Mouse (Mus musculus): ENCODE data around the gene Lgals4. TPM values are rescaled to one million over a fixed set of nuclear protein-coding genes. Genes with fewer than 3 reads are reported as not detected.

The Lgals4 gene
- 1.7 and 3.3 TPM in 2 replicates for polyA plus RNA-seq (2014; fragmentation: Nextera tagmentation; extraction: Ambion mirVana)

DNA sequence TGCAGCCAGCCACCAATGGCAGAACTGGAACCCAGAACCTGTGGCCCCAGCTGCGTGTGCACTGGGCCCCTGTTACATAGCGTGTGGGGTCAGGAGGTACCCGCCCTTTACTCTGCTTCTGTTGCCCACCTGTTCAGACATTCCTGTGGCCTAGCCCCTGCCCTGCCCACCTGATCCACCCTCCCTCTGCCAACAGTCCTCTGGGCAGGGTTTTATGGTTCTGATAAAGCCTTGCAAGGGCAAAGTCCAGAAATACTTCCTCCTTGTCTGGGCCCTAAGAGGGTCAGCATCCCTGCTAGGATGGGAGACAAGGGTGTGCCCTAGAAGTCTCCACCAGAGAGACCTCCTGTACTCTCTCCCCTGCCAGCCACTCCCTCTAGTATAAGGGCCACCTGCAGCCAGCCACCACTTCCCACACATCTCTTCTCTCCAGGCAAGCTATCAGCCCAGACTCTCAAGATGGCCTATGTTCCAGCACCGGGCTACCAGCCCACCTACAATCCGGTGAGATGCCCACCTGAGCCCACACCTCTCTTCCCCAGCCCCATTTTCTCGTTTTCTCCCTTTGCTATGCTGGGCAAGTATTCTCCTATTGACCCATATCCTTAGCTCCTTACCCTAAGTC, at the start of gene Lgals4:
Lgals4 (plus strand) TSS at position 132 of the 625 bp plus-strand sequence.
- DNase-seq (no peak), ATAC-seq (ENCODE audit: low FRiP score, low TSS enrichment) (no peak)
- Histone ChIP-seq H3K27me3 (ENCODE audit: control insufficient read depth, insufficient read depth, low read length) (no peaks in the 10 kb centered on the region), H3K9me3 (ENCODE audit: control insufficient read depth, low read length) (no peaks in the 10 kb centered on the region), H3K27ac (replicated peaks; ENCODE audit: low read depth, low read length) (no peak within 1 kb of the TSS), H3K36me3 (ENCODE audit: control insufficient read depth, insufficient read depth, low read length) (peaks cover 17% of the 10 kb centered on the region), H3K4me3 (replicated peaks; ENCODE audit: low read depth, low read length) (no peak within 1 kb of the TSS), H3K4me2 (ENCODE audit: low read length) (no peak within 1 kb of the TSS), H3K9ac (replicated peaks; ENCODE audit: low read length) (no peak within 1 kb of the TSS), H3K4me1 (ENCODE audit: control insufficient read depth, insufficient read depth, low read length) (no peaks in the 10 kb centered on the region)
- WGBS, result 83% methylated on average over 6 of the region's 6 CpGs

DNA sequence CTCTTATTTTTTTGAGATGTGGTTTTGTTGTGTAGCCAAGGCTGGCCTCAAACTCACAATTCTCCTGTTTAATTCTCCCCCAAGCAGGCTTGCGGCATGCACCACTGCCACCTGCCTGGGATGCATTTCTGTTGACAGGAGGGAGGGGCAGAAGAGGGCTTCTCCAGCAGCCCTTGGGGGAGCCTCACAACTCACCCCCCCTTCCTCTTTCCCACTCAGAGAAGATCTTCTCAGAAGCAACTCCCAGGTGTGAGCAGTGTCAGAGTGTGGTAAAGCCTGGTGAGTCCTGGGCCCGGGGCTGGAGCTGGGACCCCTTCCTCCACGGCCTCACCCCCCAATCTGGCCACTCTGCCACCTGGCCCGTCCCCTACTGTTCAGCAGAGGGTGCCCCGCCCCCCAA, 48.5 kb upstream of the Lgals4 start:
- DNase-seq (no peak), ATAC-seq (ENCODE audit: low FRiP score, low TSS enrichment) (no peak)
- H3K4me2 ChIP-seq (ENCODE audit: low read length), result no peak overlapping the region
- peaks cover 42% of the 10 kb centered on the region for H3K36me3 ChIP-seq (ENCODE audit: control insufficient read depth, insufficient read depth, low read length)
- no peak overlapping the region for H3K4me3 ChIP-seq (replicated peaks; ENCODE audit: low read depth, low read length)
- no peaks in the 10 kb centered on the region for H3K27me3 ChIP-seq (ENCODE audit: control insufficient read depth, insufficient read depth, low read length)
- no peaks in the 10 kb centered on the region for H3K4me1 ChIP-seq (ENCODE audit: control insufficient read depth, insufficient read depth, low read length)
- no peak overlapping the region for H3K9ac ChIP-seq (replicated peaks; ENCODE audit: low read length)
- H3K9me3 ChIP-seq (ENCODE audit: control insufficient read depth, low read length), result no peaks in the 10 kb centered on the region
- WGBS, result 72% methylated on average over 5 of the region's 5 CpGs
- H3K27ac ChIP-seq (replicated peaks; ENCODE audit: low read depth, low read length), result no peak overlapping the region

DNA sequence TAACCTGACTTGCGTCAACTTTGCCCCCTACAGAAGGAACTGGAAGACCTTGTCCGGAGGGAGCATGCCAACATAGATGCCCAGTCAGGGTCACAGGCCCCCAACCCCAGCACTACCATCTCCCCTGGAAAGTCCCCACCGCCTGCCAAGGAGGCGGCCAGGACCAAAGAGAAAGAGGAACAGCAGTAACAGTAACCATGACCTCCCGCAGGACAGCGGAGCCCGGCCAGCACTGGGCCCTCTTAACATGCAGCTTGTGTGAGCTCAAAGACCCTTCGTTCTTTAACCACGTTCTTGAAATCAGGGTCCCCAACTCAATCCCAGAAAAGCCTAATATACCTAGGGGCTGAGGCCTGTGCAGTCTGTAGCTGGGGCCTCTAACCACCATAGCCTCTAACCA, 45.8 kb upstream of the Lgals4 start:
- Histone ChIP-seq H3K4me3 (replicated peaks; ENCODE audit: low read depth, low read length) (no peak overlapping the region), H3K27me3 (ENCODE audit: control insufficient read depth, insufficient read depth, low read length) (no peaks in the 10 kb centered on the region), H3K4me1 (ENCODE audit: control insufficient read depth, insufficient read depth, low read length) (no peaks in the 10 kb centered on the region), H3K36me3 (ENCODE audit: control insufficient read depth, insufficient read depth, low read length) (peaks cover 36% of the 10 kb centered on the region), H3K27ac (replicated peaks; ENCODE audit: low read depth, low read length) (no peak overlapping the region), H3K9ac (replicated peaks; ENCODE audit: low read length) (no peak overlapping the region), H3K4me2 (ENCODE audit: low read length) (no peak overlapping the region), H3K9me3 (ENCODE audit: control insufficient read depth, low read length) (no peaks in the 10 kb centered on the region)
- DNase-seq (no peak), ATAC-seq (ENCODE audit: low FRiP score, low TSS enrichment) (no peak)
- WGBS, result 93% methylated on average over 9 of the region's 9 CpGs

DNA sequence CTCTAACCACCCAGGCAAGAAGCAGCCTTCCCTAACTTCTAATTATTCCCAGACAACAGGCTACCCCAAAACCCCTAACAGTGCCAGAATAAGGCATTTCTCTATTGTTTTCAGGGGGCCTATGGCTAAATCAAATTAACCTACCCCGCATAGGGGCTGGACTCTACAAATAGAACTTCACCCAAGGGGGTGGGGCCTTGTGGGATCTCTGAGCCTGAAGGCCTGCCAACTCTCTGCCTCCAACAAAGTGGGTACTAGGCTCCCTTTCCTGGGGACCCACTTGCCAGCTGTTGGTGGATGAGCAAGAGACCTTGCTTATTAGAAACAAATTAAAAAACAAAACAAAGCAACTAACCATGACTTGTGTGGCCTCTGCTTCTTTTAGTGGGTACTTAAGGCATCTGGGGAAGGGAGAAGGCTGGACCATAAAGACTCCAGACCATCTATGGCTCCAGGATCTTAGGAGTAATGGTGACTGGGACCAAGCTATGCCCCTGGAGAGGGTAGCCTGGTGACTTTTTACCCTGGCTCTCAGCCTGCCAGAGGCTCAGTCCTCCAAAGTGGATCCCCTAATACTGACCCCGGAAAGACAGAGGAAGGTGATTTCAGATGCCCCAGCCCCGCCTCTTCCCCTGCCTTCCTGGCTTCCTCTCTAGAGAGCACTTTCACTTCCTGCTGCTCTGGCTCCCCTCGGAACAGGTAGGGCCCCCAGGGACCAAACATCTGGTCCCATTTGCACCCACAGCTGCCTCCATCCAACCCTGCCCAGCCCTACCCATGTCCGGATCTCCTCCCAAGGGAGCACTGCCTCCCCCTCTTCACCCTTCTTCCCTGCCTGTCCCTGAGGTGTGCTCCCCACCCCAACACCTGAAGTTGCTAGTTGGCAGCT, 45.1 kb upstream of the Lgals4 start, which contains the start of gene Rinl:
Rinl (plus strand) TSS at position 663 of the 889 bp plus-strand sequence.
- no peaks in the 10 kb centered on the region for H3K9me3 ChIP-seq (ENCODE audit: control insufficient read depth, low read length)
- no peak within 1 kb of the TSS for H3K4me2 ChIP-seq (ENCODE audit: low read length)
- WGBS, result 85% methylated on average over 5 of the region's 5 CpGs
- H3K4me1 ChIP-seq (ENCODE audit: control insufficient read depth, insufficient read depth, low read length), result no peaks in the 10 kb centered on the region
- DNase-seq (no peak), ATAC-seq (ENCODE audit: low FRiP score, low TSS enrichment) (no peak)
- H3K27me3 ChIP-seq (ENCODE audit: control insufficient read depth, insufficient read depth, low read length), result no peaks in the 10 kb centered on the region
- H3K4me3 ChIP-seq (replicated peaks; ENCODE audit: low read depth, low read length), result no peak within 1 kb of the TSS
- peaks cover 31% of the 10 kb centered on the region for H3K36me3 ChIP-seq (ENCODE audit: control insufficient read depth, insufficient read depth, low read length)
- H3K27ac ChIP-seq (replicated peaks; ENCODE audit: low read depth, low read length), result no peak within 1 kb of the TSS
- no peak within 1 kb of the TSS for H3K9ac ChIP-seq (replicated peaks; ENCODE audit: low read length)

DNA sequence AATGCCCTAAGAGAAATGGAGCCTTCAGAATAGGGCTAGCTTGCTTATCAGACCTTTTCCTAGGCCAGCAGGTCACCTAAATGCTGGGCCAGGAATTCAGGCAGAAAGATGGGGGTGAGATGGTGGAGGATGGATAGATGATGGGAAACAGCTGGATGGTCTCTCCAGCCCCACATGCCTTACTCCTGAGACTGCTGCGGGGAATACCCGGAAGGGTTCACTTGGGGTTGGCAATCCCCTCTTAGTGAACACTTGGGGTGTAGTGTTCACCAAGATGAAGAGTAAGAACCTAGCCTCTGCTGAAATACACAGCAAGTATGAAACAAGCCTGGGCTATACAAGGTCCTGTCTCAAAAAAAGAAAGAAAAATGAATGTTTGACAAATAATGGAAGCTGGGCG, 44.4 kb upstream of the Lgals4 start:
- DNase-seq, result no peak
- WGBS, result 88% methylated on average over 3 of the region's 3 CpGs
- no peak for ATAC-seq (ENCODE audit: low FRiP score, low TSS enrichment)
- H3K4me2 ChIP-seq (ENCODE audit: low read length), result no peak overlapping the region
- H3K9me3 ChIP-seq (ENCODE audit: control insufficient read depth, low read length), result no peaks in the 10 kb centered on the region
- no peak overlapping the region for H3K27ac ChIP-seq (replicated peaks; ENCODE audit: low read depth, low read length)
- H3K36me3 ChIP-seq (ENCODE audit: control insufficient read depth, insufficient read depth, low read length), result peaks cover 25% of the 10 kb centered on the region; the same call in 1 of the 2 replicates
- H3K4me3 ChIP-seq (replicated peaks; ENCODE audit: low read depth, low read length), result no peak overlapping the region
- no peak overlapping the region for H3K9ac ChIP-seq (replicated peaks; ENCODE audit: low read length)
- H3K27me3 ChIP-seq (ENCODE audit: control insufficient read depth, insufficient read depth, low read length), result no peaks in the 10 kb centered on the region
- no peaks in the 10 kb centered on the region for H3K4me1 ChIP-seq (ENCODE audit: control insufficient read depth, insufficient read depth, low read length)

DNA sequence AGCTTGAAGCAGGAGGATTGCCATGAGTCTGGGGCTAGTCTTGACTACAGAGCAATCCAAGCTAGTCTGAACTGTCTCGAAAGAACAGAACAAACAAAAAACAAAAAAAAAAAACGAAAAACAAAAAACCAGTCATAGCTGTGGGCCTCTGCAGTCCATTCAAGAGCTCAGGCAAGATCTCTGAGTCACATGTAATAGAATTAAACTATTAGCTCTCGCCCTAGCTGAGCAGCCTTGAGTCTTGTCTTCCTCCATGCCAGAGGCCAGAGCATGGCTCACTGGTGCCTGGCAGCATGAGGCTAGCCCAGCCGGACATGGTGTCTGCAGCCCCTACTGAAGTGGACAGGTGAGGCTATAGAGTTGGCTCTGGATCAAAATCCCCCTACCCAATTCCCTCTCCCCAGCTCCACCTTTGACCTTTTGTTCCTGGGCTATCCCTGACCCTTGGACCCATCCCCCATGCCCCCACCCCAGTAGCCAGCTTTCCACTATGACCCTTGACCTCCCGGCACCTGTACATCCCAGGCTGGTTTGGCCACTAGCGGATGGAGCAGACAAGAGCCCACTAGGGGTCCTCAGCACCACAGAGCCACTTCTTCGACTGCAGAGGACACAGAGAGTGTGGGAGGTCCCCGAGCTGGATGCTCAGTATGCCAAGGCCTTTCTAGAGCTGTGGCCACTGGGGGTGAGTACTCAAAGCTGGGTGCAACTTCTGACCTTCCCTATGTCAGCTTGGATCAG, 43.4 kb upstream of the Lgals4 start:
- 52% methylated on average over 8 of the region's 8 CpGs for WGBS
- no peaks in the 10 kb centered on the region for H3K27me3 ChIP-seq (ENCODE audit: control insufficient read depth, insufficient read depth, low read length)
- no peak for ATAC-seq (ENCODE audit: low FRiP score, low TSS enrichment)

DNA sequence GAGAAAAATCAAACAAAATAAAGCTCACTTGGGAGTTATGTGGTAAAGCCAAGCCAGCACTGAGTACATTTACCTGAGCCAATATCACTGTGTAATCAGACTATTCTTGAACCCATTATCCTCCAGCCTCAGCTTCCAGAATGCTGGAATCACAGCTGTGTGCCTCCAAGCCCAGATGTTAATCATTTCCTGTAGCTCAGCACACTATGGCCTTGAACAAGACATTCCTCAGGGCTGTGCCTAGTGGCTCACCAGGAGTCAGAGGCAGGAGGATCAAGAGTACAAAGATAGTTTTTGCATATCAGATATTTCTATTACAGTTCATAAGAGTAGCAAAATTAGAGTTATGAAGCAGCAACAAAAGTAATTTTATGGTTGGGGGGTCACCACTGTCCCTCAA, 41.9 kb upstream of the Lgals4 start:
- H3K27ac ChIP-seq (replicated peaks; ENCODE audit: low read depth, low read length), result no peak overlapping the region
- H3K27me3 ChIP-seq (ENCODE audit: control insufficient read depth, insufficient read depth, low read length), result no peaks in the 10 kb centered on the region
- H3K9ac ChIP-seq (replicated peaks; ENCODE audit: low read length), result no peak overlapping the region
- no peak for ATAC-seq (ENCODE audit: low FRiP score, low TSS enrichment)
- no peak overlapping the region for H3K4me3 ChIP-seq (replicated peaks; ENCODE audit: low read depth, low read length)
- no peaks in the 10 kb centered on the region for H3K9me3 ChIP-seq (ENCODE audit: control insufficient read depth, low read length)
- peaks cover 8% of the 10 kb centered on the region; the same call in 1 of the 2 replicates for H3K36me3 ChIP-seq (ENCODE audit: control insufficient read depth, insufficient read depth, low read length)
- H3K4me1 ChIP-seq (ENCODE audit: control insufficient read depth, insufficient read depth, low read length), result no peaks in the 10 kb centered on the region
- H3K4me2 ChIP-seq (ENCODE audit: low read length), result no peak overlapping the region
- no peak for DNase-seq

More for the DNA sequence above, 43.4 kb upstream of the Lgals4 start:
- no peaks in the 10 kb centered on the region for H3K9me3 ChIP-seq (ENCODE audit: control insufficient read depth, low read length)
- no peak overlapping the region for H3K4me3 ChIP-seq (replicated peaks; ENCODE audit: low read depth, low read length)
- no peak overlapping the region for H3K4me2 ChIP-seq (ENCODE audit: low read length)
- peaks cover 18% of the 10 kb centered on the region; the same call in 1 of the 2 replicates for H3K36me3 ChIP-seq (ENCODE audit: control insufficient read depth, insufficient read depth, low read length)
- H3K9ac ChIP-seq (replicated peaks; ENCODE audit: low read length), result no peak overlapping the region
- peak; percentile 38 for DNase-seq
- H3K27ac ChIP-seq (replicated peaks; ENCODE audit: low read depth, low read length), result no peak overlapping the region
- H3K4me1 ChIP-seq (ENCODE audit: control insufficient read depth, insufficient read depth, low read length), result no peaks in the 10 kb centered on the region

DNA sequence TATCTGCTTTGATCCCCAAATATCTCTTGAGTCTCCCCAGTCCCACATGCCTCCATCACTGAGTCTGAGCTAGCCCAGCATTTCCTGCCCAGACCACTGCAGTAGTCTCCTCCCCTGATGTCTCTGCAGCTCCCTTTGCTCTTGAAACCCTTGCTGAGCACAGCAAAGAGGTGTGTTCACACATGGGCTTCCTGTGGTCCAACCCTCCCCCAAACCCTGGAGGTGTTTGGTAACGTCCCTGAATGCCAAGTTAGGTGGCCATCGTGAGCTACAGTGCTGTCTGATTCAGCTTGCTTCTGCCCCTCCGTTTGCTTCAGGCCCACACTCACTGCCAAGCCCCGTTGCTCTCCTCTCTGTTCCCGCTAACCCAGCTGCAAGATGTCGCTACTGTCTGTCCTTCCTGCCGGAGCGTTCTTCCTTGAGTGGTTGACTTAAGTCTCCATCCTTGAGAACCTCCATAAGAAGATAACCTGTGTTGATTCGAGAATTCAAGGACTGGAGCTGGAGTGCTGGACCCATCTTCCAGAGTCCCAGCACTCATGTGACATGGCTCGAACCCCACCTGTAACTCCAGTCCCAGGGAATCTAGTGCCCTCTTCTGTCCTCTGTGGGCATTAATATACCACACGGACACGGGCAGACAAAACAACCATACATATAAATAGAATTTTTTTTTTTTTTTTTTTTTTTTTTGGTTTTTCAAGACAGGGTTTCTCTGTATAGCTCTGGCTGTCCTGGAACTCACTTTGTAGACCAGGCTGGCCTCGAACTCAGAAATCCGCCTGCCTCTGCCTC, 41.1 kb upstream of the Lgals4 start:
- Histone ChIP-seq H3K9me3 (ENCODE audit: control insufficient read depth, low read length) (no peaks in the 10 kb centered on the region), H3K4me1 (ENCODE audit: control insufficient read depth, insufficient read depth, low read length) (no peaks in the 10 kb centered on the region), H3K36me3 (ENCODE audit: control insufficient read depth, insufficient read depth, low read length) (peaks cover 5% of the 10 kb centered on the region; the same call in 1 of the 2 replicates), H3K4me2 (ENCODE audit: low read length) (no peak overlapping the region), H3K27me3 (ENCODE audit: control insufficient read depth, insufficient read depth, low read length) (no peaks in the 10 kb centered on the region), H3K9ac (replicated peaks; ENCODE audit: low read length) (no peak overlapping the region), H3K4me3 (replicated peaks; ENCODE audit: low read depth, low read length) (no peak overlapping the region), H3K27ac (replicated peaks; ENCODE audit: low read depth, low read length) (no peak overlapping the region)
- DNase-seq, result no peak
- WGBS, result 88% methylated on average over 12 of the region's 14 CpGs
- no peak for ATAC-seq (ENCODE audit: low FRiP score, low TSS enrichment)

All from midbrain, embryonic 14.5 days (tissue).